Comparison of ENCODE assay signal across 8 mouse cellular contexts in genomic region chr5:108659698-108660631, GRCm38 (mm10). TPM values are rescaled to one million over a fixed set of nuclear protein-coding genes. Genes with fewer than 3 reads are reported as not detected.
DNase-seq lines count a peak whose midpoint lies in the region; ATAC-seq and TF ChIP-seq lines count a peak whose summit lies in the region.

Gene Idua, plus strand, starts transcription at chr5:108660331.

- TF ChIP-seq CTCF in liver, postnatal 0 days (IDR thresholded peaks at IDR 0.05; ENCODE audit: low read depth) = no peak

- peaks cover 27% of the 10 kb centered on the region for H3K36me3 ChIP-seq in forebrain, embryonic 10.5 days (replicated peaks)
- peaks cover 16% of the 10 kb centered on the region for H3K36me3 ChIP-seq in hindbrain, embryonic 15.5 days
- H3K36me3 ChIP-seq in liver, postnatal 0 days (replicated peaks; ENCODE audit: insufficient read depth, low read length) = peaks cover 22% of the 10 kb centered on the region

- H3K4me3 ChIP-seq in forebrain, embryonic 10.5 days = peak within 1 kb of the TSS; percentile 88
- H3K4me3 ChIP-seq in hindbrain, embryonic 15.5 days = peak within 1 kb of the TSS; percentile 92
- peak within 1 kb of the TSS; percentile 91 for H3K4me3 ChIP-seq in liver, postnatal 0 days (ENCODE audit: low read depth, low read length)

- no peak for DNase-seq in layer of hippocampus, postnatal 14 days (ENCODE audit: low spot score in 2 of 2)
- DNase-seq in layer of hippocampus, adult 11-12 months (ENCODE audit: low spot score) = no peak
- DNase-seq in R1 (ENCODE audit: low read depth, low spot score) = peak; percentile 9
- no peak for DNase-seq in forebrain, embryonic 10.5 days (ENCODE audit: extremely low spot score, low spot score)
- DNase-seq in liver, postnatal 0 days = no peak
- DNase-seq in ovary, postnatal 10 days (ENCODE audit: low spot score) = no peak
- DNase-seq in gastrocnemius, postnatal 10 days = no peak

- H3K27me3 ChIP-seq in forebrain, embryonic 10.5 days (ENCODE audit: poor library complexity, severe bottlenecking) = peaks cover 5% of the 10 kb centered on the region
- no peaks in the 10 kb centered on the region for H3K27me3 ChIP-seq in hindbrain, embryonic 15.5 days
- no peaks in the 10 kb centered on the region for H3K27me3 ChIP-seq in liver, postnatal 0 days (ENCODE audit: insufficient read depth, low read length)

- peaks cover 30% of the 10 kb centered on the region for H3K4me1 ChIP-seq in forebrain, embryonic 10.5 days
- peaks cover 33% of the 10 kb centered on the region for H3K4me1 ChIP-seq in hindbrain, embryonic 15.5 days (replicated peaks)
- H3K4me1 ChIP-seq in liver, postnatal 0 days (ENCODE audit: insufficient read depth) = peaks cover 18% of the 10 kb centered on the region

- WGBS in forebrain, embryonic 10.5 days = 10% methylated on average over 24 of the region's 24 CpGs
- 11% methylated on average over 24 of the region's 24 CpGs for WGBS in hindbrain, embryonic 15.5 days
- 11% methylated on average over 24 of the region's 24 CpGs for WGBS in liver, postnatal 0 days (ENCODE audit: insufficient replicate concordance)

- peak; percentile 24 for ATAC-seq in hindbrain, embryonic 15.5 days (ENCODE audit: low FRiP score, low read depth)
- peak; percentile 80 for ATAC-seq in liver, postnatal 0 days

- peak within 1 kb of the TSS; percentile 88 for H3K27ac ChIP-seq in forebrain, embryonic 10.5 days
- peak within 1 kb of the TSS; percentile 59 for H3K27ac ChIP-seq in hindbrain, embryonic 15.5 days (replicated peaks)
- peak within 1 kb of the TSS; percentile 83 for H3K27ac ChIP-seq in liver, postnatal 0 days (ENCODE audit: low read depth)

- peak within 1 kb of the TSS; percentile 94 for H3K9ac ChIP-seq in hindbrain, embryonic 15.5 days
- peak within 1 kb of the TSS; percentile 92 for H3K9ac ChIP-seq in liver, postnatal 0 days (replicated peaks)

- no peaks in the 10 kb centered on the region for H3K9me3 ChIP-seq in forebrain, embryonic 10.5 days
- H3K9me3 ChIP-seq in hindbrain, embryonic 15.5 days = no peaks in the 10 kb centered on the region
- H3K9me3 ChIP-seq in liver, postnatal 0 days (ENCODE audit: low read length) = no peaks in the 10 kb centered on the region

- no peak for TF ChIP-seq EP300 in liver, postnatal 0 days (IDR thresholded peaks at IDR 0.05; ENCODE audit: low read depth)

- peak within 1 kb of the TSS; percentile 88 for H3K4me2 ChIP-seq in hindbrain, embryonic 15.5 days
- peak within 1 kb of the TSS; percentile 98 for H3K4me2 ChIP-seq in liver, postnatal 0 days (ENCODE audit: low read depth, low read length)

RNA-seq across cellular contexts. Expression of gene Idua, which starts in this region (rescaled TPM):
- 10 to 100 TPM; 10.1 to 10.9 TPM for total RNA-seq in layer of hippocampus, postnatal 14 days (2021)
- polyA plus RNA-seq in forebrain, embryonic 10.5 days (2016; fragmentation: Nextera tagmentation; extraction: Ambion mirVana) = 10.2 and 11.0 TPM in 2 replicates
- polyA plus RNA-seq in hindbrain, embryonic 15.5 days (2015; fragmentation: Nextera tagmentation; extraction: Ambion mirVana) = 11.0 and 11.8 TPM in 2 replicates
- 3.9 and 4.2 TPM in 2 replicates for polyA plus RNA-seq in liver, postnatal 0 days (2015; fragmentation: Nextera tagmentation; extraction: Ambion mirVana)
- 1 to 10 TPM; 6.3 to 8.0 TPM for total RNA-seq in gastrocnemius, postnatal 10 days (2021)
